ENCODE assay signal across 11 mouse cellular contexts in genomic region chr9:43205343-43206021, GRCm38 (mm10). TPM values are rescaled to one million over a fixed set of nuclear protein-coding genes. Genes with fewer than 3 reads are reported as not detected.
DNase-seq lines count a peak whose midpoint lies in the region; ATAC-seq and TF ChIP-seq lines count a peak whose summit lies in the region.
"Had no signal": no experiment of that assay in that cellular context is flagged by ENCODE, and none has a peak within 500 bp of the region (broad histone marks: within the 10 kb centered on the region; RNA-seq: fewer than 3 reads in every experiment).

No protein-coding gene starts in this region.

- peak; percentile 87 for DNase-seq in heart, adult 11 months
- DNase-seq in heart, postnatal 14 days = no peak
- peak; percentile 18 for DNase-seq in thymus, postnatal 4 days
- no peak for DNase-seq in thymus, postnatal 36 days
- DNase-seq in yolk sac, embryonic 10.5 days (ENCODE audit: low spot score) = no peak
- DNase-seq in thymus, adult 2 months = no peak
- no peak for DNase-seq in right cerebral cortex, postnatal 36 days (ENCODE audit: low spot score in 2 of 2)
- DNase-seq: adrenal gland, adult 2 months had no signal

- TF ChIP-seq POLR2A in thymus, adult 2 months (IDR thresholded peaks at IDR 0.05; ENCODE audit: control insufficient read depth, extremely low read depth, insufficient read depth, low read length, poor library complexity) = no peak

- 6% methylated on average over 41 of the region's 41 CpGs for WGBS in liver, embryonic 12.5 days (ENCODE audit: insufficient replicate concordance)
- 9% methylated on average over 41 of the region's 41 CpGs for WGBS in thymus, adult 2 months

- ATAC-seq in liver, embryonic 12.5 days = 0 out of 2 replicates have a peak, but pooled peaks have one; percentile 18

- H3K4me2 ChIP-seq in liver, embryonic 12.5 days = peak overlapping the region; percentile 47

- H3K4me1 ChIP-seq in liver, embryonic 12.5 days = peaks cover 11% of the 10 kb centered on the region
- no peaks in the 10 kb centered on the region for H3K4me1 ChIP-seq in thymus, adult 2 months (replicated peaks; ENCODE audit: control insufficient read depth, insufficient read depth, low read length)

- no peak overlapping the region for H3K9ac ChIP-seq in liver, embryonic 12.5 days
- H3K9ac ChIP-seq: liver, embryonic 14.5 days had no signal

- H3K27ac ChIP-seq in liver, embryonic 12.5 days = no peak overlapping the region
- H3K27ac ChIP-seq in thymus, adult 2 months (ENCODE audit: control insufficient read depth, insufficient read depth, low read length) = no peak overlapping the region
- H3K27ac ChIP-seq: liver, embryonic 14.5 days had no signal

- no peak for TF ChIP-seq CTCF in thymus, adult 2 months (IDR thresholded peaks at IDR 0.05; ENCODE audit: borderline replicate concordance, control insufficient read depth, extremely low read depth, insufficient read depth, low read length, poor library complexity)

- peaks cover 99% of the 10 kb centered on the region for H3K27me3 ChIP-seq in liver, embryonic 12.5 days (replicated peaks)
- peaks cover 5% of the 10 kb centered on the region; the same call in 1 of the 2 replicates for H3K27me3 ChIP-seq in thymus, adult 2 months (ENCODE audit: control insufficient read depth, insufficient read depth, low read length)

- H3K9me3 ChIP-seq in liver, embryonic 12.5 days (replicated peaks) = no peaks in the 10 kb centered on the region

- H3K4me3 ChIP-seq in liver, embryonic 12.5 days = peak overlapping the region; percentile 4; the same call in 1 of the 2 replicates
- H3K4me3 ChIP-seq in thymus, adult 2 months (ENCODE audit: control insufficient read depth, insufficient read depth, low read length) = no peak overlapping the region
- H3K4me3 ChIP-seq: erythroblast, embryonic 14.5 days had no signal

- H3K36me3 ChIP-seq in liver, embryonic 12.5 days = no peaks in the 10 kb centered on the region
- no peaks in the 10 kb centered on the region for H3K36me3 ChIP-seq in thymus, adult 2 months (ENCODE audit: control insufficient read depth, insufficient read depth, low read length)

- intact Hi-C loops in heart, postnatal 14 days (cut with DNase I) = no loop called here

RNA-seq across cellular contexts. Expression of gene Pou2f3, which starts 4.7 kb away (rescaled TPM):
- not detected for total RNA-seq in heart, postnatal 14 days (2021)
- not detected in 2 replicates for polyA plus RNA-seq in liver, embryonic 12.5 days (2016; fragmentation: Nextera tagmentation; extraction: Ambion mirVana)
- polyA plus RNA-seq in thymus, adult 2 months (2012; rRNA removed) = 1.3 and 1.7 TPM in 2 replicates
- total RNA-seq: adrenal gland, adult 2 months had no signal
- polyA plus RNA-seq: adrenal gland, adult 2 months; erythroblast, embryonic 14.5 days; liver, embryonic 14.5 days had no signal

RNA-seq across cellular contexts. Expression of gene Oaf, which starts 34.2 kb away (rescaled TPM):
- 10 to 100 TPM; 13.0 to 14.9 TPM for total RNA-seq in heart, postnatal 14 days (2021)
- polyA plus RNA-seq in liver, embryonic 12.5 days (2016; fragmentation: Nextera tagmentation; extraction: Ambion mirVana) = 37.8 and 44.1 TPM in 2 replicates
- 10.2 and 10.8 TPM in 2 replicates for polyA plus RNA-seq in thymus, adult 2 months (2012; rRNA removed)

Comparison
In these comparisons a context has a peak if more than half of its experiments do, and no peak if none do; other contexts are left out.
1. DNase-seq: peak in heart, adult 11 months (single experiment) and thymus, postnatal 4 days (single experiment); none in heart, postnatal 14 days (0 of 2), thymus, postnatal 36 days (0 of 2), yolk sac, embryonic 10.5 days (single experiment), thymus, adult 2 months (single experiment) and right cerebral cortex, postnatal 36 days (0 of 2).